Mouse (Mus musculus) C3H10T1/2 (cell line): Measurements from ENCODE around the gene Dad1. TPM values are rescaled to one million over a fixed set of nuclear protein-coding genes. Genes with fewer than 3 reads are reported as not detected.

Experiments used
- polyA plus RNA-seq, 2 experiments: library from polyadenylated mRNA; unstranded; fragments of >200 nt; fragmentation: generic; extraction: Trizol; gene quantifications; one replicate each; pipeline ENCODE4 v1.2.1; 2012; ENCODE audit warnings: missing spikeins in 2 of 2

Dad1 gene
- 100 to 1,000 TPM; 272 to 352 TPM for polyA plus RNA-seq

GRCm38 (mm10) chr14:54253741-54254291 is at the start of gene Dad1, which contains the start of gene Abhd4:
Dad1 (minus strand) TSS chr14:54254104.
Abhd4 (plus strand) TSS chr14:54254188.

GRCm38 (mm10) chr14:54284839-54285238 is 30.9 kb upstream of the Dad1 start, which contains the start of gene Olfr49:
Olfr49 (minus strand) TSS chr14:54284939.

Other genes starting within 250 kb of the Dad1 start
- 10 to 100 TPM; 27.5 to 79.6 TPM for gene Abhd4, start 84 bp upstream of the Dad1 start, polyA plus RNA-seq
- gene Olfr49, start 30.8 kb upstream of the Dad1 start, polyA plus RNA-seq = not detected
- 10 to 100 TPM; 66.8 to 70.6 TPM for gene Oxa1l, start 106.7 kb upstream of the Dad1 start, polyA plus RNA-seq
- gene Slc7a7, start 163.7 kb upstream of the Dad1 start, polyA plus RNA-seq = 1 to 10 TPM in 1 of 2 experiments, under 1 TPM in 1; 0.19 to 1.9 TPM
- gene Mrpl52, start 172.8 kb upstream of the Dad1 start, polyA plus RNA-seq = 100 to 1,000 TPM; 362 to 381 TPM
- gene Mmp14, start 177.5 kb upstream of the Dad1 start, polyA plus RNA-seq = 100 to 1,000 TPM in 1 of 2 experiments, 10 to 100 TPM in 1; 33.7 to 322 TPM
- gene Lrp10, start 210.0 kb upstream of the Dad1 start, polyA plus RNA-seq = 10 to 100 TPM; 33.4 to 60.8 TPM
- under 1 TPM in 1 of 2 experiments, not detected in 1; 0.18 TPM for gene Rem2, start 222.0 kb upstream of the Dad1 start, polyA plus RNA-seq